ENCODE assay signal across 18 mouse cellular contexts in genomic region chr9:20781286-20781685, GRCm38 (mm10). TPM values are rescaled to one million over a fixed set of nuclear protein-coding genes. Genes with fewer than 3 reads are reported as not detected.
DNase-seq lines count a peak whose midpoint lies in the region.
"Had no signal": no experiment of that assay in that cellular context is flagged by ENCODE, and none has a peak within 500 bp of the region (broad histone marks: within the 10 kb centered on the region; RNA-seq: fewer than 3 reads in every experiment).

No protein-coding gene starts in this region.

- DNase-seq in kidney, adult 9 months = peak; percentile 85
- DNase-seq in kidney, postnatal 4 days = no peak
- peak; percentile 79 for DNase-seq in 3T3-L1 (ENCODE audit: low read depth, low spot score)
- peak; percentile 26 for DNase-seq in MN1 (ENCODE audit: low spot score)
- DNase-seq in adrenal gland, postnatal 14 days = peak; percentile 64
- DNase-seq in heart, adult 8-10 months (ENCODE audit: low spot score) = no peak
- DNase-seq in cerebellum, postnatal 10 days = no peak
- DNase-seq in Muller cell, postnatal 12 days (ENCODE audit: inconsistent ontology term) = no peak
- DNase-seq: cerebellum, adult 18-20 months; cerebellum, postnatal 25 days; gastrocnemius, postnatal 36 days; heart, adult 2 months; heart, postnatal 36 days; liver, embryonic 13.5 days; retina, postnatal 1 day; thymus, postnatal 14 days had no signal

RNA-seq across cellular contexts. Expression of gene Col5a3, which starts 33.6 kb away (rescaled TPM):
- 114 and 117 TPM in 2 replicates for total RNA-seq in adrenal gland, postnatal 14 days (2021)
- total RNA-seq in heart, adult 8-10 months (2022) = 10 to 100 TPM in 1 of 4 experiments, 1 to 10 TPM in 3; 5.6 to 10.2 (median 6.4) TPM

RNA-seq across cellular contexts. Expression of gene Olfm2, which starts 35.1 kb away (rescaled TPM):
- total RNA-seq in adrenal gland, postnatal 14 days (2021) = 1.6 and 2.4 TPM in 2 replicates
- total RNA-seq in heart, adult 8-10 months (2022) = under 1 TPM in 3 of 4 experiments, not detected in 1; 0.16 to 0.22 (median 0.22) TPM

RNA-seq across cellular contexts. Expression of gene Rdh8, which starts 37.0 kb away (rescaled TPM):
- total RNA-seq in adrenal gland, postnatal 14 days (2021) = not detected in 2 replicates
- not detected for total RNA-seq in heart, adult 8-10 months (2022)
- total RNA-seq: heart, adult 2 months; heart, postnatal 36 days; layer of hippocampus, postnatal 10 days; left cerebral cortex, adult 8-10 months had no signal

Comparison
In these comparisons a context has a peak if more than half of its experiments do, and no peak if none do; other contexts are left out.
1. DNase-seq: peak in kidney, adult 9 months (single experiment), 3T3-L1 (single experiment), MN1 (single experiment) and adrenal gland, postnatal 14 days (single experiment); none in kidney, postnatal 4 days (0 of 2), heart, adult 8-10 months (single experiment), cerebellum, postnatal 10 days (0 of 2) and Muller cell, postnatal 12 days (single experiment).
2. RNA of gene Col5a3, which starts 33.6 kb away (total RNA-seq): 114 to 117 TPM in adrenal gland, postnatal 14 days; 5.6 to 10.2 TPM in heart, adult 8-10 months; every median in the first group is over 10 times any median in the second.